Mouse (Mus musculus): ENCODE data around the gene Grm5. TPM values are rescaled to one million over a fixed set of nuclear protein-coding genes. Genes with fewer than 3 reads are reported as not detected.

Gene Grm5
- total and polyA plus RNA-seq, 2 experiments from 2014 or later, result not detected

- ATAC-seq (ENCODE audit: insufficient read depth, low read depth), result no peak
- WGBS, result 83% methylated on average over 2 of the region's 2 CpGs
- H3K4me2 ChIP-seq (ENCODE audit: low read depth, low read length), result no peak overlapping the region
- H3K27ac ChIP-seq (ENCODE audit: low read depth), result no peak overlapping the region
- H3K36me3 ChIP-seq (replicated peaks; ENCODE audit: control insufficient read depth, insufficient read depth, low read length), result no peaks in the 10 kb centered on the region
- H3K9me3 ChIP-seq (replicated peaks; ENCODE audit: control insufficient read depth, low read length), result no peaks in the 10 kb centered on the region
- H3K4me3 ChIP-seq (ENCODE audit: low read depth, low read length), result no peak overlapping the region
- H3K4me1 ChIP-seq (ENCODE audit: control insufficient read depth, insufficient read depth), result no peaks in the 10 kb centered on the region
- no peaks in the 10 kb centered on the region for H3K27me3 ChIP-seq (ENCODE audit: control insufficient read depth, insufficient read depth, low read length)
- no peak for TF ChIP-seq CTCF (IDR thresholded peaks at IDR 0.05; ENCODE audit: low read depth)
- no peak for TF ChIP-seq EP300 (IDR thresholded peaks at IDR 0.05; ENCODE audit: low read depth)
- no peak for DNase-seq (ENCODE audit: low spot score)
- H3K9ac ChIP-seq (replicated peaks; ENCODE audit: low read depth, low read length), result no peak overlapping the region
Measured at GRCm38 (mm10) chr7:88161586-88161985, 577.6 kb downstream of the Grm5 start.

Other genes starting within 250 kb of the Grm5 start
- gene Tyr, start 90.7 kb upstream of the Grm5 start, total RNA-seq (2014; rRNA removed; ENCODE audit: low replicate concordance), result 0.04 and 0.12 TPM in 2 replicates
- 0.12 and 0.16 TPM in 2 replicates for gene Tyr, start 90.7 kb upstream of the Grm5 start, polyA plus RNA-seq (2015; fragmentation: Nextera tagmentation; extraction: Ambion mirVana)